Mouse (Mus musculus) heart, postnatal 36 days (tissue): ENCODE data around the gene Ccl17. TPM values are rescaled to one million over a fixed set of nuclear protein-coding genes. Genes with fewer than 3 reads are reported as not detected.

Experiments
- DNase-seq, 2 experiments: peaks; one replicate each; pipeline ENCODE4 v3.0.0; 2021 to 2022
- intact Hi-C: fragments of 180-260 bp; cut with DNase I; formaldehyde crosslinking; loops from one replicate; pipeline ENCODE4 v1.15.1; 2025
- total RNA-seq, 2 experiments: library from RNA; stranded (reverse); gene quantifications; 2 replicates each; pipeline ENCODE4 v1.2.3; 2021

Gene Ccl17
- not detected for total RNA-seq

DNA sequence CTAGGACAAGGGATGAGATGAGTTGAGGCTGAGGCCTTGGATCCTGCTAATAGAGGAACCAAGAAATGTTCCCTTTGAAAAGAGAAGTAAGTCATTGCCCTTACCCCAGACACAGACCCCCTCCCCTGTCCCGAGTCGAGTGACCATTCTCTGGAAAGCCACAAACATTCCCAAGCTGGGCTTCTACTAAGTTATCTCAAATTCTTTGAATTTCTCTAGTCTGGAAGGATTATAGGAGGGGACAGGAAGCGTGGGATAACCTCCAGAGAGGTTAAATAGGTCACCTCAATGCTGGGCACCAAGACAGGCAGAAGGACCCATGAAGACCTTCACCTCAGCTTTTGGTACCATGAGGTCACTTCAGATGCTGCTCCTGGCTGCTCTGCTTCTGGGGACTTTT, at the start of gene Ccl17:
TSS of gene Ccl17 (plus strand) at position 301 of the 400 bp plus-strand sequence.
- intact Hi-C loops: loop anchor here (5.0 kb wide), 1 partner anchor 278 kb away; the partner anchor contains the start of gene Cpne2
- no peak for DNase-seq

- intact Hi-C loops: no loop called here
Observed at GRCm38 (mm10) chr8:94767035-94767434, 43.2 kb upstream of the Ccl17 start.

GRCm38 (mm10) chr8:94770945-94771344, 39.3 kb upstream of the Ccl17 start:
- DNase-seq: no peak
- intact Hi-C loops: no loop called here

More at GRCm38 (mm10) chr8:94767035-94767434, 43.2 kb upstream of the Ccl17 start:
- DNase-seq: no peak

DNA sequence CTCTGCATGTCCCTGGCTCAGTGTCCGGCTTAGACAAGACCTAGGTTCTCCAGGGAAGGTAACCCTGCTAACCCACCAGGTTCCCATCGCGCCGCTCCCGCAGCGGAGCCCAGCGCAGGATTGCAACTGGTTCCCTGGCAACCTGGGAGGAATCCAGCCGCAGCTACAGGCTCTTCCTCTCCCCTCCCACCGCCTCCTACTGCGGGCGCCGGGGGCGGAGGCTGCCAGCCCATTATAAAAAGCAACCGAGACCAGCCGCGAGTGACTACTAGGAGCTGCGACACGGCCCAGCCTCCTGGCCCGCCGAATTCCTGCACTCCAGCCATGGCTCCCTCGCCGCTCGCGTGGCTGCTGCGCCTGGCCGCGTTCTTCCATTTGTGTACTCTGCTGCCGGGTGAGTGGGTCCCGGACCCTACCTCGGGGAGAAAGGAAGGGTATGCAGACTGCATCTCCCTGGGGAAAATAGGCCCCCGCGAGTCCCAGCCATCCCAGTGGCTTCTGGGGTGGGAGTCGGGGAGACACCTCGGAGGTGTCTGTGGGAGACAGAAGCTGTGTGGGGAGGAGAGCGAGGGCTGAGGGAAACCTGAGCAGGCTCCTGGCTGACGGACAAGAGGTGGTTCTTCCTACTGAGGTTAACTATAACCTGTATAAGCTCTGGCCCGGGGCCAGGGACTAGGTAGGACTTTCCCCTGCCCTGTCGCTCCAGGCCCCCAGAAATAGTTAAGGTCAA, 38.1 kb upstream of the Ccl17 start, which contains the start of gene Cx3cl1:
TSS of gene Cx3cl1 (plus strand) at position 69 of the 730 bp plus-strand sequence.
- DNase-seq: peak; percentile 77 to 80
- intact Hi-C loops: no loop called here

DNA sequence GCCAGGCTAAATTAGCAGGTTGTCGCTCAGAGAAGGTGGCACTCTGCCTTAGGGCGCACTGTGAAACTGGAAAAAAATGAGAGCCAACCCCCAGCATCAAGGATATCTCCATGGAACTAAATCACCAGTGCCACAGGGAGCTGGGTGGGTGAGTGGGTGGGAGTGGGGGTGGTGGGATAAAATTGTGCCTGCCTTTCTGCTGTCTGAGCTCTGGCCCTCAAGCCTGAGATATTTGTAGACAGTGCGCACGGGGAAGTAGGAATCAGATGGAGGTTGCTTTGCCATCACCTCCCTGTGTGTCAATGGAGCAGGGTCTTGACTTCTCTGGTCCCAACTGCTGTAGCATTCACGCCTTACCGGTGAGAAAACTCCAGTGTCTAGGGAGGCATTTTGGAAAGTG, 37.2 kb upstream of the Ccl17 start:
- DNase-seq: no peak
- intact Hi-C loops: no loop called here

GRCm38 (mm10) chr8:94773700-94774171, 36.5 kb upstream of the Ccl17 start:
- no peak for DNase-seq
- intact Hi-C loops: no loop called here

DNA sequence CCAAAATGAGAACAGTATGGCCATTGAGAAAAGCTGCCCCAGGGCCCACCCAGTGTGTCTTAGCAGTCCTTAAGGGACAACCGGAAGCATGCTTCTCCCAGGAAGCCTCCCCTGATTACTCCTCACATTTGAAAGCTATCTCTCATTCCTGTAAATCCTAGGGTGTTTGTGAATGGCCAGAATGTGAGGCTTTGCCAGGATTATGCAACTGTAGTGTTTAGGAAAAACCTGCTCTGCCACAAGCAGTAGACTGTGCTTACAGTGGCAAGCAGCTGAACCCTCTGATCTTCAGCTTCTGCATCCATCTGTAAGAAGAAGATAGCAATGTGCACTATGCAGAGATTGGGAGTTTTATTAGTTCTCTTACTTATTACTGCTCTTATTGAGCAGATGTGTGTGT, 35.7 kb upstream of the Ccl17 start:
- intact Hi-C loops: no loop called here
- no peak for DNase-seq

GRCm38 (mm10) chr8:94776346-94776745, 33.9 kb upstream of the Ccl17 start:
- DNase-seq: no peak
- intact Hi-C loops: no loop called here

GRCm38 (mm10) chr8:94778036-94778435, 32.2 kb upstream of the Ccl17 start:
- intact Hi-C loops: no loop called here
- no peak for DNase-seq

DNA sequence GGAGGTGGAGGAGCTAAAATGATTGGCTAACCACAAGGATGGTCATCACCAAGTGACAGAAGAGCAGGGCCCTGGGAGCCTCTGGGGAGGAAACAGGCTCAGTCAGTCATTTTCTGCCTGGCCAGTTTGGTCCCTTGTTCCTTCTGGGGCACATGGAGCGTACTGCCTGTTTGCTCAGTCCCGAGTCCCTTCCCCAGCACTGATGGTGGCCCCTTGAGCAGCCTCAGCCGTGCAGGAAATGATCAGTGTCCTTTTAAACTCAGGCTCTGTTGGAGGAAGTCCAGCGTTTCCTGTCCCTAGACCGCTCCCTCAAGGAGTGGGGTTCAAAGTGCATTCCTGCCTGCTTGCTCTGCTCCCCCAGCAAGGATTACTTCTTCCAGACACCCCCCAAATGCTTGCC, 31.8 kb upstream of the Ccl17 start:
- intact Hi-C loops: no loop called here
- peak in 1 of 2 experiments; percentile 29 for DNase-seq

DNA sequence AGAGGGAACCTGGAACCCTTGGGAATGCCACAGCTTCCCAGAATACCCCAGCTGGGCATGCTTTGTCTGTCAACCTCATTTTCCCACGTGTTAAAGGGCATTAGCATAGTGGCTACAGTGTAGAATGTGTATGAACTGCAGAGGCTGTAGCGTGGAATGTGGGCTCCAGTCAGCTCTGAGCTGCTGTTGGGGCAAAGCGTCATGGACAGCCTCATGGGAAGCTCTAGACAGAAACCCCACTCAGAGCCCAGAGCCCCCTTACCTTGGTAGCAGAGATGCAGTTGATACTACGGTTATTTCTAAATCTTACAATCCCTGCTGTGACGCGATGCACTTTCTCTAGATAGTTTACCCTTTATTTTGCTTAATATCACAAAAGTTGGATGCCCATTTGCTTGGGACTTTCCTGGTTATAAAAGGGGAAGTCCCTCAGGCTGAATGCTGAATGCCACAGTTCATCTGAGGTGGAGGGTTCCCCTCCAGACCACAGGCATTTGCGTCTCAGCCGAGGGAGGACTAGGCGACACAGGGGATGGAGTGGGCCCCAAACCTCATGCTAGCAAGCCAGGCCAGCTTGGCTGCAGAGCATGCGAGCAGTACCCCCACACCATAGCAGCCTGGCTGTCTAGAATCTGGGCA, 31.2 kb upstream of the Ccl17 start:
- DNase-seq: no peak
- intact Hi-C loops: no loop called here

DNA sequence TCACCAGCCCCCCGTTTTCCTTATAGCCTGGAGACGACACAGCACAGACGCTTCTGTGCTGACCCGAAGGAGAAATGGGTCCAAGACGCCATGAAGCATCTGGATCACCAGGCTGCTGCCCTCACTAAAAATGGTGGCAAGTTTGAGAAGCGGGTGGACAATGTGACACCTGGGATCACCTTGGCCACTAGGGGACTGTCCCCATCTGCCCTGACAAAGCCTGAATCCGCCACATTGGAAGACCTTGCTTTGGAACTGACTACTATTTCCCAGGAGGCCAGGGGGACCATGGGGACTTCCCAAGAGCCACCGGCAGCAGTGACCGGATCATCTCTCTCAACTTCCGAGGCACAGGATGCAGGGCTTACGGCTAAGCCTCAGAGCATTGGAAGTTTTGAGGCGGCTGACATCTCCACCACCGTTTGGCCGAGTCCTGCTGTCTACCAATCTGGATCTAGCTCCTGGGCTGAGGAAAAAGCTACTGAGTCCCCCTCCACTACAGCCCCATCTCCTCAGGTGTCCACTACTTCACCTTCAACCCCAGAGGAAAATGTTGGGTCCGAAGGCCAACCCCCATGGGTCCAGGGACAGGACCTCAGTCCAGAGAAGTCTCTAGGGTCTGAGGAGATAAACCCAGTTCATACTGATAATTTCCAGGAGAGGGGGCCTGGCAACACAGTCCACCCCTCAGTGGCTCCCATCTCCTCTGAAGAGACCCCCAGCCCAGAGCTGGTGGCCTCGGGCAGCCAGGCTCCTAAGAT, 30.5 kb upstream of the Ccl17 start:
- no peak for DNase-seq
- intact Hi-C loops: no loop called here

DNA sequence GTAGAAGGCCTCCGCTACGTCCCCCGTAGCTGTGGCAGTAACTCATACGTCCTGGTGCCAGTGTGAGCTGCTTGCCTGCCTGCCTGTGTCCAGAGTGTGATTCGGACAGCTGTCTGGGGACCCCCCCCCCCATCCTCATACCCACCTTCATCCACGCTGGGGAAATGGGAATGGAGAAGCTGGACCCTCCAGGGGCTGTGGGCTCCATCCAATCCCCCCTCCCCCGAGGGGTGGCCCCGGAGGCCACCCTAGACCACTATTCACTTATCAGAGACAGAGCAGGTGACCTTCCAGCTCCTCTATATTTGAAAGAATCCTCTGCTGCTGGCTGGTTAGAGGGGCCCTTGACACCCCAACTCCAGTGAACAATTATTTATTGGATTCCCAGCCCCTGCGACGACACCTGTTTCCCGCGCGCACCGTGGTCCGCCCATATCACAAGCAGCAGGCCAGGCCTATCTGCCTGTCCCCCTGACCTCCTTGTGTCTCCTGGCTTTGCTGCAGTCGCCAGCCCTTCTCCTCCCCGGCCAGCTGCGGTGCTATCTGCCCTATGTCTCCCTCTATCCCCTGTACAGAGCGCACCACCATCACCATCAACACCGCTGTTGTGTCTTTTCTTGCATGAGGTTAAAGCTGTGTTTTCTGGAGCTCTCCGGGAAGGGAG, 29.6 kb upstream of the Ccl17 start:
- no peak for DNase-seq
- intact Hi-C loops: no loop called here

- intact Hi-C loops: no loop called here
- no peak for DNase-seq
Observed at GRCm38 (mm10) chr8:94781155-94781837, 29.0 kb upstream of the Ccl17 start.

GRCm38 (mm10) chr8:94781838-94782235, 28.4 kb upstream of the Ccl17 start:
- DNase-seq: no peak
- intact Hi-C loops: no loop called here

DNA sequence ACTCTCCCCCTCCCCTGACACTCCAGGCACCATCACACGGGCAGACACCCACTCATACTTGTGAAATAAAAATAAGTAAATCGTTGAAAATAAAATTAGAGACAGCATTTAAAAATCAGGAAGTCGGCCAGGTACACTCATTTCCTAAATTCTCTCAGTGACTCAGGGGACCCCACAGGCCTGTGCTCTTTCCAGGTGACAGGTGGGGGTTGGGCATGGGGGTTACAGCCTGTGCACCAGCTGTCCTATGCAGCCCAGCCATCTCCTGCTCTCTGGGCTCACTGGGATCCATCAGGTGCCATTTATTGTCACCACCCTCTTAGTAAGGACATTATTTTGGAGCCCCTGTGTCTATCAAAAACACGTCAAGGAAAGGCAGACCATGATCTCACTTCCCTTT, 26.4 kb upstream of the Ccl17 start:
- intact Hi-C loops: loop anchor here (2.0 kb wide), 1 partner anchor 29 kb away; no protein-coding TSS in a partner anchor
- DNase-seq: no peak

DNA sequence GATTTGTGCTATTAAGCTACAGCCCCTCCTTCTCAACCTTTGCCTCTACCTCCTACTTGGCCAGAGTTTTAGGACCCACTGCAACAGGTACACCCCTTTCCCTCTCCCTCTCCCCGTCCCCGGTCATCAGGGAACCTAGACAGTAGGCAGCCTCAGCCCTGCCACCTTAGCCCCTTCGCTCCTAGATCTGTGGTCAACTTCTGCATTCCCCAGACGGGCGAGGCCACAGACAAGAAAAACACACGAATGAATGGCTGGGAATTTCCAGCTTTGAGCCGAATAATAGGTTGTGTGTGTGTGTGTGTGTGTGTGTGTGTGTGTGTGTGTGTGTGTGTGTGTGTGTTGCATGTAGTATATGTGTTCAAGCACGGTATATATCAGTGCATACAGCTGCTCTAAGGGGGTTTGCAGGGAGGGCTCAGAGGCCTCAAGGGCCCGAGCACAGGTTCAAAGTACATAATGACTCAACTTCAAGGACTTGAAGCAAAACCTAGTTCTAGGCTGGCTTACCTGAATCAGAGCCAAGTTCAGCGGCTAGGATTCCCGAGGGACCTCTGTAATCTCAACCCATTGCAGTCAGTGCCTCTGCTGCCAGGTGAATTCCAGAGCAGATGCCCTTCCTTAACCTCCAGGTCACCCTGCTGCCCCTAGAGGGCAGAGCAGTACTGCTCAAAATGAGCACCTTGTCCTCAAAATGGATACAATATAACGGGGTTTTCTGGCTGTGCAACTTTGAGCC, 24.8 kb upstream of the Ccl17 start:
- DNase-seq: peak; percentile 43 to 44
- intact Hi-C loops: loop anchor here (2.0 kb wide), 1 partner anchor 27 kb away; no protein-coding TSS in a partner anchor

- intact Hi-C loops: loop anchor here (2.0 kb wide), 1 partner anchor 27 kb away; no protein-coding TSS in a partner anchor
- no peak for DNase-seq
Observed at GRCm38 (mm10) chr8:94785995-94786595, 24.2 kb upstream of the Ccl17 start.
